24 mouse cellular contexts compared by ENCODE assay signal in genomic region chr7:129216547-129217195, GRCm38 (mm10). TPM values are rescaled to one million over a fixed set of nuclear protein-coding genes. Genes with fewer than 3 reads are reported as not detected.
DNase-seq lines count a peak whose midpoint lies in the region; ATAC-seq lines count a peak whose summit lies in the region.
"Had no signal": no experiment of that assay in that cellular context is flagged by ENCODE, and none has a peak within 500 bp of the region (broad histone marks: within the 10 kb centered on the region; RNA-seq: fewer than 3 reads in every experiment).

No protein-coding gene starts in this region.

- no peaks in the 10 kb centered on the region for H3K9me3 ChIP-seq in hindbrain, embryonic 13.5 days
- H3K9me3 ChIP-seq in hindbrain, embryonic 16.5 days (ENCODE audit: control insufficient read depth, low read length), result no peaks in the 10 kb centered on the region
- no peaks in the 10 kb centered on the region for H3K9me3 ChIP-seq in midbrain, embryonic 13.5 days
- no peaks in the 10 kb centered on the region for H3K9me3 ChIP-seq in midbrain, embryonic 11.5 days (ENCODE audit: control insufficient read depth, low read length)
- no peaks in the 10 kb centered on the region for H3K9me3 ChIP-seq in limb, embryonic 13.5 days
- no peaks in the 10 kb centered on the region for H3K9me3 ChIP-seq in midbrain, embryonic 15.5 days
- H3K9me3 ChIP-seq: embryonic facial prominence, embryonic 12.5 days; limb, embryonic 15.5 days; neural tube, embryonic 12.5 days had no signal

- H3K27me3 ChIP-seq in hindbrain, embryonic 13.5 days, result no peaks in the 10 kb centered on the region
- no peaks in the 10 kb centered on the region for H3K27me3 ChIP-seq in hindbrain, embryonic 16.5 days (replicated peaks; ENCODE audit: control insufficient read depth, insufficient read depth, low read length)
- 0 out of 2 replicates have a peak, but pooled peaks cover 2% of the 10 kb centered on the region for H3K27me3 ChIP-seq in midbrain, embryonic 13.5 days
- H3K27me3 ChIP-seq in midbrain, embryonic 11.5 days (ENCODE audit: control insufficient read depth, insufficient read depth, low read length), result no peaks in the 10 kb centered on the region
- no peaks in the 10 kb centered on the region for H3K27me3 ChIP-seq in limb, embryonic 13.5 days
- no peaks in the 10 kb centered on the region for H3K27me3 ChIP-seq in midbrain, embryonic 15.5 days (replicated peaks)
- H3K27me3 ChIP-seq: embryonic facial prominence, embryonic 12.5 days; limb, embryonic 15.5 days; neural tube, embryonic 12.5 days had no signal

- no peak overlapping the region for H3K4me2 ChIP-seq in hindbrain, embryonic 13.5 days
- no peak overlapping the region for H3K4me2 ChIP-seq in hindbrain, embryonic 16.5 days (ENCODE audit: low read length)
- no peak overlapping the region for H3K4me2 ChIP-seq in midbrain, embryonic 13.5 days (replicated peaks)
- no peak overlapping the region for H3K4me2 ChIP-seq in midbrain, embryonic 11.5 days
- H3K4me2 ChIP-seq in limb, embryonic 13.5 days (replicated peaks), result no peak overlapping the region
- H3K4me2 ChIP-seq in midbrain, embryonic 15.5 days, result no peak overlapping the region
- H3K4me2 ChIP-seq: embryonic facial prominence, embryonic 12.5 days; limb, embryonic 15.5 days; lung, embryonic 14.5 days; neural tube, embryonic 12.5 days had no signal

- DNase-seq in midbrain, embryonic 11.5 days (ENCODE audit: low spot score, missing footprints), result no peak
- no peak for DNase-seq in kidney, postnatal 25 days
- no peak for DNase-seq in kidney, postnatal 36 days
- DNase-seq: adrenal gland, adult 2 months; cerebellum, adult 18-20 months; gastrocnemius, postnatal 25 days; heart, adult 18-20 months; kidney, adult 8-10 months; layer of hippocampus, postnatal 36 days; thymus, postnatal 25 days had no signal

- H3K4me1 ChIP-seq in hindbrain, embryonic 13.5 days (replicated peaks), result peaks cover 19% of the 10 kb centered on the region
- H3K4me1 ChIP-seq in hindbrain, embryonic 16.5 days (ENCODE audit: control insufficient read depth, insufficient read depth, low read depth, low read length), result no peaks in the 10 kb centered on the region
- peaks cover 18% of the 10 kb centered on the region for H3K4me1 ChIP-seq in midbrain, embryonic 13.5 days (replicated peaks)
- H3K4me1 ChIP-seq in midbrain, embryonic 11.5 days (ENCODE audit: control insufficient read depth, insufficient read depth, low read length), result no peaks in the 10 kb centered on the region
- peaks cover 26% of the 10 kb centered on the region for H3K4me1 ChIP-seq in limb, embryonic 13.5 days
- H3K4me1 ChIP-seq in midbrain, embryonic 15.5 days, result peaks cover 3% of the 10 kb centered on the region; the same call in 1 of the 2 replicates
- H3K4me1 ChIP-seq: embryonic facial prominence, embryonic 12.5 days; neural tube, embryonic 12.5 days had no signal

- whole genome bisulfite sequencing in hindbrain, embryonic 13.5 days, result 63% methylated on average over 10 of the region's 10 CpGs
- 61% methylated on average over 10 of the region's 10 CpGs for WGBS in hindbrain, embryonic 16.5 days
- 59% methylated on average over 10 of the region's 10 CpGs for WGBS in midbrain, embryonic 13.5 days
- 84% methylated on average over 10 of the region's 10 CpGs for WGBS in midbrain, embryonic 11.5 days
- 47% methylated on average over 10 of the region's 10 CpGs for WGBS in limb, embryonic 13.5 days
- WGBS in midbrain, embryonic 15.5 days, result 51% methylated on average over 10 of the region's 10 CpGs

- no peak for ATAC-seq in hindbrain, embryonic 13.5 days (ENCODE audit: low FRiP score)
- no peak for ATAC-seq in hindbrain, embryonic 16.5 days
- peak; percentile 73 for ATAC-seq in midbrain, embryonic 13.5 days
- ATAC-seq in midbrain, embryonic 11.5 days (ENCODE audit: low FRiP score), result no peak
- ATAC-seq in limb, embryonic 13.5 days (ENCODE audit: low FRiP score, low read depth), result peak; percentile 69; the same call in 1 of the 2 replicates
- peak; percentile 72 for ATAC-seq in midbrain, embryonic 15.5 days (replicated peaks)
- ATAC-seq: forebrain, embryonic 16.5 days; inflammation-experienced regulatory T-cells, adult 6 months had no signal

- no peak overlapping the region for H3K4me3 ChIP-seq in hindbrain, embryonic 13.5 days
- no peak overlapping the region for H3K4me3 ChIP-seq in hindbrain, embryonic 16.5 days (ENCODE audit: low read length)
- no peak overlapping the region for H3K4me3 ChIP-seq in midbrain, embryonic 13.5 days (replicated peaks)
- no peak overlapping the region for H3K4me3 ChIP-seq in midbrain, embryonic 11.5 days (ENCODE audit: low read depth, low read length)
- no peak overlapping the region for H3K4me3 ChIP-seq in limb, embryonic 13.5 days
- H3K4me3 ChIP-seq in midbrain, embryonic 15.5 days, result no peak overlapping the region
- H3K4me3 ChIP-seq: embryonic facial prominence, embryonic 12.5 days; layer of hippocampus, adult 2 months; limb, embryonic 15.5 days; neural tube, embryonic 12.5 days had no signal

- no peak overlapping the region for H3K9ac ChIP-seq in hindbrain, embryonic 13.5 days
- no peak overlapping the region for H3K9ac ChIP-seq in hindbrain, embryonic 16.5 days (ENCODE audit: low read depth, low read length)
- H3K9ac ChIP-seq in midbrain, embryonic 13.5 days (replicated peaks), result no peak overlapping the region
- no peak overlapping the region for H3K9ac ChIP-seq in midbrain, embryonic 11.5 days (ENCODE audit: low read length)
- H3K9ac ChIP-seq in limb, embryonic 13.5 days, result no peak overlapping the region
- H3K9ac ChIP-seq in midbrain, embryonic 15.5 days, result no peak overlapping the region
- H3K9ac ChIP-seq: embryonic facial prominence, embryonic 12.5 days; limb, embryonic 15.5 days; liver, embryonic 14.5 days; lung, embryonic 14.5 days; neural tube, embryonic 12.5 days had no signal

- H3K36me3 ChIP-seq in hindbrain, embryonic 13.5 days, result no peaks in the 10 kb centered on the region
- no peaks in the 10 kb centered on the region for H3K36me3 ChIP-seq in hindbrain, embryonic 16.5 days (ENCODE audit: control insufficient read depth, insufficient read depth, low read length)
- no peaks in the 10 kb centered on the region for H3K36me3 ChIP-seq in midbrain, embryonic 13.5 days
- H3K36me3 ChIP-seq in midbrain, embryonic 11.5 days (ENCODE audit: control insufficient read depth, insufficient read depth, low read length), result no peaks in the 10 kb centered on the region
- no peaks in the 10 kb centered on the region for H3K36me3 ChIP-seq in limb, embryonic 13.5 days
- H3K36me3 ChIP-seq in midbrain, embryonic 15.5 days (replicated peaks), result no peaks in the 10 kb centered on the region
- H3K36me3 ChIP-seq: embryonic facial prominence, embryonic 12.5 days; limb, embryonic 15.5 days; neural tube, embryonic 12.5 days had no signal

- peak overlapping the region; percentile 49; the same call in 1 of the 2 replicates for H3K27ac ChIP-seq in hindbrain, embryonic 13.5 days
- no peak overlapping the region for H3K27ac ChIP-seq in hindbrain, embryonic 16.5 days (ENCODE audit: low read depth, low read length)
- peak overlapping the region; percentile 56 for H3K27ac ChIP-seq in midbrain, embryonic 13.5 days
- no peak overlapping the region for H3K27ac ChIP-seq in midbrain, embryonic 11.5 days (ENCODE audit: low read depth, low read length)
- 0 out of 2 replicates have a peak overlapping the region, but pooled peaks have one; percentile 6 for H3K27ac ChIP-seq in limb, embryonic 13.5 days
- peak overlapping the region; percentile 16 for H3K27ac ChIP-seq in midbrain, embryonic 15.5 days
- H3K27ac ChIP-seq: embryonic facial prominence, embryonic 12.5 days; layer of hippocampus, adult 2 months; limb, embryonic 15.5 days; liver, embryonic 14.5 days; neural tube, embryonic 12.5 days had no signal

RNA-seq across cellular contexts. Expression of gene Plpp4, which starts 40.2 kb away (rescaled TPM):
- polyA plus RNA-seq in hindbrain, embryonic 13.5 days (2015; fragmentation: Nextera tagmentation; extraction: Ambion mirVana), result 7.5 and 9.3 TPM in 2 replicates
- polyA plus RNA-seq in hindbrain, embryonic 16.5 days (2015; fragmentation: Nextera tagmentation; extraction: Ambion mirVana), result 15.2 and 15.6 TPM in 2 replicates
- polyA plus RNA-seq in midbrain, embryonic 13.5 days (2015; fragmentation: Nextera tagmentation; extraction: Ambion mirVana), result 6.0 and 6.2 TPM in 2 replicates
- polyA plus RNA-seq in midbrain, embryonic 11.5 days (2014; fragmentation: Nextera tagmentation; extraction: Ambion mirVana), result 4.5 TPM in 2 replicates
- polyA plus RNA-seq in limb, embryonic 13.5 days (2015; fragmentation: Nextera tagmentation; extraction: Ambion mirVana), result 0.65 and 1.4 TPM in 2 replicates
- 9.7 and 10.5 TPM in 2 replicates for polyA plus RNA-seq in midbrain, embryonic 15.5 days (2015; fragmentation: Nextera tagmentation; extraction: Ambion mirVana)
- polyA plus RNA-seq: adrenal gland, adult 2 months; C2C12; inflammation-experienced regulatory T-cells, adult 6 months had no signal

Comparison
In these comparisons a context has a peak if more than half of its experiments do, and no peak if none do; other contexts are left out.
1. ATAC-seq: peak in midbrain, embryonic 13.5 days (single experiment), limb, embryonic 13.5 days (single experiment) and midbrain, embryonic 15.5 days (single experiment); none in hindbrain, embryonic 13.5 days (single experiment), hindbrain, embryonic 16.5 days (single experiment) and midbrain, embryonic 11.5 days (single experiment).
2. H3K27ac ChIP-seq: peak in hindbrain, embryonic 13.5 days (single experiment), midbrain, embryonic 13.5 days (single experiment), limb, embryonic 13.5 days (single experiment) and midbrain, embryonic 15.5 days (single experiment); none in hindbrain, embryonic 16.5 days (single experiment) and midbrain, embryonic 11.5 days (single experiment).